Comparison of ENCODE assay signal across 8 mouse cellular contexts in the genomic region with DNA sequence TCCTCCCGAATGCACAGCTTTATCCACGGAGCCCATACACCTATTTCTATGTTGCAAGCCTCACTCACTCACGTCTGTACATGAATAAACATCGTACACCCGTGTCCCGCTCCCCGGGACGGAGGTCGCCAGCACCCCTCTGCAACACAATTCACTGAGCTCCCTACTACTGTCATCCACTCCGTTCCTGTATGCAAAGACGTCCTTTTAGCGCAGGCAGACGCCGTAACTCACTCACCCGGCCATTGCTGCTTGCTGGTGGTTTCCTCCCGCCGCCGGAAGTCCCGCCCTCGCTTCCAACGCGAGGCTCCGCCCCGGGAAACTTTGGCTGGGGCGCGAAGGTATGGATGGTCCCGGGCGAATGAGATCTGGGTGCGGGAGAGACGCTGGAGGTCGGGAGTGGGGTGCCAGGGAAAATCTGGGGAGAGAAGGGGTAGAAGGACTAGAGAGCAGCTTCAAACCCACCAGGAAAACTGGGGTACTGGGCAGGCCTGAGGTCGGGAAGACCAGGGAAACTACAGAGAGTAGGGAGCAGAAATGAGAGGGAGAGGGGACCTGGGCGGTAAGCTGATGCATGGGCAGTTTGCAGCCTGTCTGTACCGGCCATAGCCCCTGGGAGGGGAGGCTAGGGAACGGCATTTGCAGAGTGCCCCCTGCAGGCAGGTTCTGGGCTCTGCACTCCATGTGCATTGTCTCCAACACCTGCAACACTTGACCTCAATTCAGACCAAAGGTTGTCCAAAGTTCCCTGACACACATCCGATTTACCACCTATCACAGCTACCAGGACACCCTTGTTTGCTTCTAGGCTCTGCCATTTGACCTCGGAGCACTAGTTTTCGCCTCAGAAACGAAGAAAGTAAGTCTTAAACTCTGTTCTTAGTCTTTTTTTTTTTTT. TPM values are rescaled to one million over a fixed set of nuclear protein-coding genes. Genes with fewer than 3 reads are reported as not detected.
DNase-seq lines count a peak whose midpoint lies in the region; ATAC-seq lines count a peak whose summit lies in the region.

Gene Mrm2, minus strand, starts transcription at position 284 of the 898 bp plus-strand sequence.

- no peaks in the 10 kb centered on the region for H3K9me3 ChIP-seq in hindbrain, embryonic 12.5 days (replicated peaks)

- under 1% methylated on average over 39 of the region's 39 CpGs for WGBS in hindbrain, embryonic 12.5 days

- peaks cover 23% of the 10 kb centered on the region for H3K36me3 ChIP-seq in hindbrain, embryonic 12.5 days

- DNase-seq in NIH3T3 (ENCODE audit: low read depth): peak; percentile 88
- DNase-seq in cerebellum, postnatal 10 days: peak; percentile 89 to 90
- DNase-seq in frontal cortex, postnatal 10 days (ENCODE audit: low spot score in 2 of 2): peak; percentile 45 to 77
- peak; percentile 75 to 83 for DNase-seq in layer of hippocampus, postnatal 10 days (ENCODE audit: low spot score in 2 of 2)
- peak; percentile 91 for DNase-seq in lung, postnatal 10 days
- peak; percentile 78 for DNase-seq in ovary, postnatal 14 days (ENCODE audit: low spot score)
- DNase-seq in thymus, postnatal 10 days (ENCODE audit: low spot score in 2 of 2): peak; percentile 76 to 86

- peak within 1 kb of the TSS; percentile 80 for H3K9ac ChIP-seq in hindbrain, embryonic 12.5 days

- H3K27ac ChIP-seq in hindbrain, embryonic 12.5 days: peak within 1 kb of the TSS; percentile 81

- H3K4me1 ChIP-seq in hindbrain, embryonic 12.5 days: peaks cover 18% of the 10 kb centered on the region

- peak within 1 kb of the TSS; percentile 86 for H3K4me2 ChIP-seq in hindbrain, embryonic 12.5 days (replicated peaks)

- no peaks in the 10 kb centered on the region for H3K27me3 ChIP-seq in hindbrain, embryonic 12.5 days

- peak; percentile 71 for ATAC-seq in hindbrain, embryonic 12.5 days (ENCODE audit: low FRiP score)

- peak within 1 kb of the TSS; percentile 71 for H3K4me3 ChIP-seq in hindbrain, embryonic 12.5 days

RNA-seq across cellular contexts. Expression of gene Mrm2, which starts in this region (rescaled TPM):
- 18.9 and 20.9 TPM in 2 replicates for polyA plus RNA-seq in hindbrain, embryonic 12.5 days (2016; fragmentation: Nextera tagmentation; extraction: Ambion mirVana)
- 1 to 10 TPM; 8.4 to 9.4 TPM for total RNA-seq in layer of hippocampus, postnatal 10 days (2021)

Comparison
In these comparisons a context has a peak if more than half of its experiments do, and no peak if none do; other contexts are left out.
1. Peak in every context shown above with its lines: DNase-seq, ATAC-seq, H3K4me3 ChIP-seq and H3K27ac ChIP-seq.